Mouse (Mus musculus) olfactory bulb, adult 2 months (tissue): ENCODE results near the gene Grin2d.

Source experiments
- CTCF ChIP-seq: fragments of 200-500 bp; IDR thresholded peaks from 2 replicates; pipeline ENCODE4 v1.5.1; 2012; ENCODE audit warnings: low read depth, mild to moderate bottlenecking, low read length, moderate library complexity; ENCODE audit not compliant: insufficient read depth
- POLR2A ChIP-seq: fragments of 200-500 bp; IDR thresholded peaks from 2 replicates; pipeline ENCODE4 v1.6.1; 2012; ENCODE audit warnings: mild to moderate bottlenecking, low read depth, low read length, moderate library complexity; ENCODE audit not compliant: insufficient read depth

DNA sequence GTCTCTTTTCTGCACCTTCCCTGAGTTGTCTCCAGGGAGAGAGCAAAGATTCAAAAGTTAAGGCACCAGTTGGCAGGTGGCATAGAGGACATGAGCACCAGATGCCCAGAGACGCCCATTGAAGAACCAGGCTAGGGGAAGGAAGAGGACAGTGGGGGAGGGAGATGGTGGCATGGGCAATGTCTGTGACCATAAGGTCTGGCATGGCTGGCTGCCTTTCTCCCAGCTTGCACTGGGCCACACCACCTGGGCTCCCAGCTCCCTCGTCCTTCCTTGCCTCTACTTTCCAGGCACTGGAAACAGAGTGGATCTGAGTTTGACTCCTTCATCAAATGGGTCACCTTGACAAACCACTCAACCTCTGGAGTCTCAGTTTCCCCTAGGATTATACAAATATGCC lies 14.5 kb upstream of the Grin2d start:
- no peak for TF ChIP-seq CTCF
- TF ChIP-seq POLR2A: no peak
